Mouse (Mus musculus): Measurements from ENCODE around the gene Txnip. TPM values are rescaled to one million over a fixed set of nuclear protein-coding genes. Genes with fewer than 3 reads are reported as not detected.

Gene Txnip
- polyA plus RNA-seq, 1 experiment from 2014 or later = 155 TPM

GRCm38 (mm10) chr3:96528506-96528905, 29.3 kb upstream of the Txnip start:
- ATAC-seq (ENCODE audit: insufficient number of reproducible peaks, insufficient read depth, low FRiP score, low read depth) = no peak
- Histone ChIP-seq H3K4me3 (ENCODE audit: low read depth, low read length) (no peak overlapping the region), H3K4me1 (ENCODE audit: control insufficient read depth, insufficient read depth, low read length) (peaks cover 6% of the 10 kb centered on the region), H3K4me2 (replicated peaks; ENCODE audit: low read depth, low read length) (no peak overlapping the region), H3K9ac (replicated peaks; ENCODE audit: low read depth, low read length) (no peak overlapping the region), H3K9me3 (ENCODE audit: control insufficient read depth, low read depth, low read length) (no peaks in the 10 kb centered on the region), H3K27ac (ENCODE audit: low read length) (no peak overlapping the region), H3K27me3 (ENCODE audit: control insufficient read depth, insufficient read depth, low read length) (peaks cover 13% of the 10 kb centered on the region), H3K36me3 (ENCODE audit: control insufficient read depth, insufficient read depth, low read length) (no peaks in the 10 kb centered on the region)
- 58% methylated on average over 9 of the region's 9 CpGs for WGBS

GRCm38 (mm10) chr3:96532050-96532449, 25.7 kb upstream of the Txnip start:
- no peak overlapping the region for H3K4me2 ChIP-seq (replicated peaks; ENCODE audit: low read depth, low read length)
- no peak overlapping the region for H3K4me3 ChIP-seq (ENCODE audit: low read depth, low read length)
- H3K27ac ChIP-seq (ENCODE audit: low read length) = no peak overlapping the region
- H3K9ac ChIP-seq (replicated peaks; ENCODE audit: low read depth, low read length) = no peak overlapping the region
- no peaks in the 10 kb centered on the region for H3K9me3 ChIP-seq (ENCODE audit: control insufficient read depth, low read depth, low read length)
- no peak for ATAC-seq (ENCODE audit: insufficient number of reproducible peaks, insufficient read depth, low FRiP score, low read depth)
- H3K4me1 ChIP-seq (ENCODE audit: control insufficient read depth, insufficient read depth, low read length) = peaks cover 4% of the 10 kb centered on the region
- H3K27me3 ChIP-seq (ENCODE audit: control insufficient read depth, insufficient read depth, low read length) = peaks cover 9% of the 10 kb centered on the region
- WGBS = 49% methylated on average over 7 of the region's 7 CpGs
- H3K36me3 ChIP-seq (ENCODE audit: control insufficient read depth, insufficient read depth, low read length) = no peaks in the 10 kb centered on the region

- no peak overlapping the region for H3K27ac ChIP-seq (ENCODE audit: low read length)
- H3K4me3 ChIP-seq (ENCODE audit: low read depth, low read length) = no peak overlapping the region
- H3K4me2 ChIP-seq (replicated peaks; ENCODE audit: low read depth, low read length) = no peak overlapping the region
- no peaks in the 10 kb centered on the region for H3K36me3 ChIP-seq (ENCODE audit: control insufficient read depth, insufficient read depth, low read length)
- no peak for ATAC-seq (ENCODE audit: insufficient number of reproducible peaks, insufficient read depth, low FRiP score, low read depth)
- no peaks in the 10 kb centered on the region for H3K4me1 ChIP-seq (ENCODE audit: control insufficient read depth, insufficient read depth, low read length)
- no peaks in the 10 kb centered on the region for H3K9me3 ChIP-seq (ENCODE audit: control insufficient read depth, low read depth, low read length)
- no peak overlapping the region for H3K9ac ChIP-seq (replicated peaks; ENCODE audit: low read depth, low read length)
- H3K27me3 ChIP-seq (ENCODE audit: control insufficient read depth, insufficient read depth, low read length) = no peaks in the 10 kb centered on the region
- 70% methylated on average over 2 of the region's 2 CpGs for WGBS
These were observed 23.5 kb upstream of the Txnip start for GRCm38 (mm10) chr3:96534300-96534699.

DNA sequence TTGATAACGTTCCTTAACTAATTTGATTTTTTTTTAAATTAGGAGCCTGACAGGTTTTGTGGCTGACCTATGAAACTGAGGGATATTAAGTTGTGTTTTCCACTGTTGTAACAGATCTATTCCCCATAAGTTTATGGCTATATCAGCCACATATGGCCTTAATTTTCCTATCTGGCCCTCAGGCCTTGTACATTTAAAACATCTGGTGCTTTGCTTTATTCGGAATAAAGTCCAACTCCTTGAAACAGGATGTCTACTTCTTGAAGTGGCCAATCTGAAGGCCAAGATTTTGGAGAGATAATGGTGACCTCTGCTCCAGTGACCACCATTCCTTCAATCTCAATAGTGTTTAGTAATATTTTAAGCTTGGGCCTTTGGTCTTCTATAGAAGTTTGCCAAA, 18.4 kb upstream of the Txnip start:
- Histone ChIP-seq H3K4me1 (ENCODE audit: control insufficient read depth, insufficient read depth, low read length) (no peaks in the 10 kb centered on the region), H3K27me3 (ENCODE audit: control insufficient read depth, insufficient read depth, low read length) (no peaks in the 10 kb centered on the region), H3K36me3 (ENCODE audit: control insufficient read depth, insufficient read depth, low read length) (no peaks in the 10 kb centered on the region), H3K27ac (ENCODE audit: low read length) (no peak overlapping the region), H3K4me2 (replicated peaks; ENCODE audit: low read depth, low read length) (no peak overlapping the region), H3K9me3 (ENCODE audit: control insufficient read depth, low read depth, low read length) (no peaks in the 10 kb centered on the region), H3K4me3 (ENCODE audit: low read depth, low read length) (no peak overlapping the region), H3K9ac (replicated peaks; ENCODE audit: low read depth, low read length) (no peak overlapping the region)
- WGBS = 70% methylated on average over 2 of the region's 2 CpGs
- no peak for ATAC-seq (ENCODE audit: insufficient number of reproducible peaks, insufficient read depth, low FRiP score, low read depth)

GRCm38 (mm10) chr3:96540740-96541139, 17.0 kb upstream of the Txnip start:
- WGBS = 50% methylated on average over 6 of the region's 6 CpGs
- ATAC-seq (ENCODE audit: insufficient number of reproducible peaks, insufficient read depth, low FRiP score, low read depth) = no peak

DNA sequence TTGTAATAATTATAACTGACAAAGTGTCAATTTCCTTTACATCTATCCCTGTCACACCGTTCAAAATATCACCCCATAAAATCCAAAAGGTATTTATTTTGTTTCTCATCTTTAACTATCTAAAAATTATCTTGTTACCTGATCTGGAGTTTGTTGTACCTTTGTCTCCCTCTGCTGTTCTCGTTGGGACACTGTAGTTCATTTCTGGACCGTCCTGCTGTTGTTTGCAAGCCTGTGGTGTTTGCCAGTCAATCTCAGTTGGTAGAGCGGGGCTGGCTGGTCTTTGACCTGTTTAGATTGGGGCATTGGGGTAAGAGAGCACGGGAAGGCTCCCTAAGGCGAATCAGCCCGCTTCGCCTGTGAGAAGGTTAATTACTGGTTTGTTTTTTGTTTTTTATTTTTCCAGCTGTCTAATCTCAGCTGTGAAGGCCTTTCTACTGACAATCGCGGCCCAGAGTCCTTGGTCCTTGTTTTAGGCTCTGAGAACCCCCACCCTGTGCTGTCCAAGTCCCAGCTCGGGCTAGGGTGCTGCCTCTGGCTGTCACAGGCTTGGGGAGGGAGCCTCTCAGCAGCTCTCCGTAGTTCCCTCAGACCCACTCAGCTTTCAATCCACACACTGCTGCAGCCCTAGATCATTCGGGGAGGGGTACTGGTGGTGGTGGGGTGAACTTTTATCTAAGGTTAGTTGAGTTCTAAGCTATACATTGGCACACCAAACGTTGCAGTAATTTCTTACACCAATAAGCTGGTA, 16.3 kb upstream of the Txnip start:
- no peak for ATAC-seq (ENCODE audit: insufficient number of reproducible peaks, insufficient read depth, low FRiP score, low read depth)
- no peak overlapping the region for H3K4me3 ChIP-seq (ENCODE audit: low read depth, low read length)
- no peaks in the 10 kb centered on the region for H3K9me3 ChIP-seq (ENCODE audit: control insufficient read depth, low read depth, low read length)
- no peaks in the 10 kb centered on the region for H3K27me3 ChIP-seq (ENCODE audit: control insufficient read depth, insufficient read depth, low read length)
- peak overlapping the region; percentile 18; the same call in 1 of the 2 replicates for H3K9ac ChIP-seq (replicated peaks; ENCODE audit: low read depth, low read length)
- no peak overlapping the region for H3K4me2 ChIP-seq (replicated peaks; ENCODE audit: low read depth, low read length)
- WGBS = 21% methylated on average over 14 of the region's 14 CpGs
- no peak overlapping the region for H3K27ac ChIP-seq (ENCODE audit: low read length)
- H3K36me3 ChIP-seq (ENCODE audit: control insufficient read depth, insufficient read depth, low read length) = no peaks in the 10 kb centered on the region
- H3K4me1 ChIP-seq (ENCODE audit: control insufficient read depth, insufficient read depth, low read length) = no peaks in the 10 kb centered on the region

More at GRCm38 (mm10) chr3:96540740-96541139, 17.0 kb upstream of the Txnip start:
- no peaks in the 10 kb centered on the region for H3K4me1 ChIP-seq (ENCODE audit: control insufficient read depth, insufficient read depth, low read length)
- no peaks in the 10 kb centered on the region for H3K27me3 ChIP-seq (ENCODE audit: control insufficient read depth, insufficient read depth, low read length)
- no peaks in the 10 kb centered on the region for H3K9me3 ChIP-seq (ENCODE audit: control insufficient read depth, low read depth, low read length)
- no peak overlapping the region for H3K4me3 ChIP-seq (ENCODE audit: low read depth, low read length)
- no peak overlapping the region for H3K4me2 ChIP-seq (replicated peaks; ENCODE audit: low read depth, low read length)
- H3K9ac ChIP-seq (replicated peaks; ENCODE audit: low read depth, low read length) = no peak overlapping the region
- H3K36me3 ChIP-seq (ENCODE audit: control insufficient read depth, insufficient read depth, low read length) = no peaks in the 10 kb centered on the region
- H3K27ac ChIP-seq (ENCODE audit: low read length) = no peak overlapping the region

GRCm38 (mm10) chr3:96542554-96542953, 15.2 kb upstream of the Txnip start:
- Histone ChIP-seq H3K9me3 (ENCODE audit: control insufficient read depth, low read depth, low read length) (no peaks in the 10 kb centered on the region), H3K27ac (ENCODE audit: low read length) (no peak overlapping the region), H3K27me3 (ENCODE audit: control insufficient read depth, insufficient read depth, low read length) (no peaks in the 10 kb centered on the region), H3K4me3 (ENCODE audit: low read depth, low read length) (no peak overlapping the region), H3K4me1 (ENCODE audit: control insufficient read depth, insufficient read depth, low read length) (no peaks in the 10 kb centered on the region; the same call in 1 of the 2 replicates), H3K9ac (replicated peaks; ENCODE audit: low read depth, low read length) (no peak overlapping the region), H3K36me3 (ENCODE audit: control insufficient read depth, insufficient read depth, low read length) (no peaks in the 10 kb centered on the region), H3K4me2 (replicated peaks; ENCODE audit: low read depth, low read length) (no peak overlapping the region)
- 78% methylated on average over 8 of the region's 8 CpGs for WGBS
- ATAC-seq (ENCODE audit: insufficient number of reproducible peaks, insufficient read depth, low FRiP score, low read depth) = no peak

DNA sequence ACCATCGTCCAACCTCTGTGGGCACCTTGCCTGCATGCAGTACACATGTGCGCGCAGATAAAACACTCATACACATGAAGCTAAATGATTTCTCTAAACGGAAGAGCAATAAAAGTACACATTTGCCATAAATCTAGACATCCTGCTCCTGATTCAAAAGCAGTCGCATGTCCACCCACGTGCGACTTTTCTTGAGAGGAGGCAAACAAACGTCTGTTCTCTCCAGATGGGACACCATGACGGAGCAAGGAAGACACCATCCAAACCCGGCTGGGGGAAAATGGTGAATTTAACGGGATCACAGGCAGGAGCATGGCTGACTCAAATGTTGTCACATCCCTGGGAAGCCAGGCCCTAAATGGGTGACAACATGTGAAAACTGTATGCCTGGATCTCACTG, 14.4 kb upstream of the Txnip start:
- Histone ChIP-seq H3K27me3 (ENCODE audit: control insufficient read depth, insufficient read depth, low read length) (no peaks in the 10 kb centered on the region), H3K4me1 (ENCODE audit: control insufficient read depth, insufficient read depth, low read length) (no peaks in the 10 kb centered on the region; the same call in 1 of the 2 replicates), H3K9ac (replicated peaks; ENCODE audit: low read depth, low read length) (no peak overlapping the region), H3K4me3 (ENCODE audit: low read depth, low read length) (no peak overlapping the region), H3K36me3 (ENCODE audit: control insufficient read depth, insufficient read depth, low read length) (no peaks in the 10 kb centered on the region), H3K27ac (ENCODE audit: low read length) (no peak overlapping the region), H3K4me2 (replicated peaks; ENCODE audit: low read depth, low read length) (no peak overlapping the region), H3K9me3 (ENCODE audit: control insufficient read depth, low read depth, low read length) (no peaks in the 10 kb centered on the region)
- WGBS = 86% methylated on average over 11 of the region's 11 CpGs
- ATAC-seq (ENCODE audit: insufficient number of reproducible peaks, insufficient read depth, low FRiP score, low read depth) = no peak

GRCm38 (mm10) chr3:96545565-96545964, 12.2 kb upstream of the Txnip start:
- H3K9me3 ChIP-seq (ENCODE audit: control insufficient read depth, low read depth, low read length) = no peaks in the 10 kb centered on the region
- no peak overlapping the region for H3K4me3 ChIP-seq (ENCODE audit: low read depth, low read length)
- H3K27ac ChIP-seq (ENCODE audit: low read length) = no peak overlapping the region
- no peaks in the 10 kb centered on the region for H3K36me3 ChIP-seq (ENCODE audit: control insufficient read depth, insufficient read depth, low read length)
- WGBS = 27% methylated on average over 1 of the region's 1 CpGs
- no peaks in the 10 kb centered on the region; the same call in 1 of the 2 replicates for H3K4me1 ChIP-seq (ENCODE audit: control insufficient read depth, insufficient read depth, low read length)
- no peak overlapping the region for H3K9ac ChIP-seq (replicated peaks; ENCODE audit: low read depth, low read length)
- no peak overlapping the region for H3K4me2 ChIP-seq (replicated peaks; ENCODE audit: low read depth, low read length)
- H3K27me3 ChIP-seq (ENCODE audit: control insufficient read depth, insufficient read depth, low read length) = no peaks in the 10 kb centered on the region
- ATAC-seq (ENCODE audit: insufficient number of reproducible peaks, insufficient read depth, low FRiP score, low read depth) = no peak
